Mouse (Mus musculus) layer of hippocampus, postnatal 25 days (tissue): ENCODE measurements around the gene Cxcl13. TPM values are rescaled to one million over a fixed set of nuclear protein-coding genes. Genes with fewer than 3 reads are reported as not detected.

ENCODE experiments used
- DNase-seq, 2 experiments: peaks; one replicate each; pipeline ENCODE4 v3.0.0; 2022; ENCODE audit warnings: mixed read lengths in 2 of 2, low spot score in 1 of 2; ENCODE audit errors: extremely low spot score in 1 of 2
- total RNA-seq, 2 experiments: library from RNA; stranded (reverse); gene quantifications; 2 replicates each; pipeline ENCODE4 v1.2.3; 2021

The Cxcl13 gene
- total RNA-seq, 2 experiments from 2014 or later, result not detected

DNA sequence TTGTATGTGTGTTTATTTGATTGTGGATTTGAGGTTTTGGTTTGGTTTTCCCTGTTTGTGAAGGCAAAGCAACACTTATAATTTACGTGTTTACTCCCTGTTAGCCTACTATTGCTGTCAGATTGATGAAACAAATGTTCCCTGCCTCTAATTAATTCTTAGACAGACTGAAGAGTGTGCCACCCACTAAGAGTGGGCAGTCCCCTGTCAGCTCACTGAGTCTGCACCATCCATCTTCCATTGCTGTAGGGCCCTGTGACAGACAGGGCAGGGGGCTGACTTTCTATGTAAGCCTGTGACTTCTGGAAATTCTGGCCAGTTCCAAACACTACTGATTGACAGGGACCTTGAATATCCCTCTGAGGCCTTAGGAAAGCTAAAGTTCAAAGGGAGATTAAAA lies 19.5 kb downstream of the Cxcl13 start:
- DNase-seq, result no peak

- DNase-seq, result no peak
Measured at GRCm38 (mm10) chr5:95983797-95984486, 27.2 kb downstream of the Cxcl13 start.

DNA sequence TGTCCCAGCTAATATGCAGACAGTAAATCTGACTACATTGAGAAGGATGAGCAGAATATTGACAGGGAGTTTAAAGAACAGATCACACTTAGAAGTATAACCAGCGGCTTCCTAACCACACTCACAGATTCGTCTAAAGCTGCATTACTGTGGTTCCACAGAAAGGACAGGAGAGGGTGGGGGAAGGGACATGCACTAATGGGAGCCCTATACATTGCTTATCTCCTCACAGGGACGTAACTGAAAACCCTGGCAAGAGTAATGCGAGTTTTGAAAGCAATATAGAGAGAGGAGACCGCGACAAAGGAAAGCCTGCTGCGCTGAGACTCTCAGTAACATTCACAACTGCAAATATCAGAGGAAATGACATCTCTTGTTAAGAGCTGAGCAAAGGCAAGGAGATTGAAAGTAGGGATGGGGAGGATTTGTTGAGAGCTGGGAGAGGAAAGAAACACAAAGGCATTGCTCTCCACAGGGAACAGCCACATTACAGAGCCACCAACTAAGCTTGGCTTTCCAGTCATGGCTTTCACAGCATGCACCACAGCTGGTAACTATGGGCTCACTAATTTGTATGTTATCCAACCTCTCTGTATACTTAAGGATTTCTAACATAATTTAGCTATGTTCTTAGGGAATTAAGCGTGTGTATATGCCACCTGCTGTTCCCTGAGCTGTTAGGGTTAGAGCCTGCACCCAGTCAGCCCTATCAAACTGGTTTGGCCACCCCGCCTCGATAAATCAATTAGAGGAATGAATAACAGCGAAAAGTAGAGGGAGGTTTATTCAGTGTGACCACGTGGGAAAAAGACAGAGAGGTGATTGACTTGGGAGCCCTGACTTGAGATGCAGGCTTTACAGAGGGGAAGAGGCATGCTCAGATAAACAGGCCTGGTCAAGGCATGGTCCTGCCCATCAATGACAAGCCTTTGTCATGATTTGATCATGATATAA lies 34.9 kb downstream of the Cxcl13 start:
- no peak for DNase-seq

GRCm38 (mm10) chr5:95997276-95997675 lies 40.5 kb downstream of the Cxcl13 start:
- DNase-seq, result no peak

- no peak for DNase-seq
Measured at GRCm38 (mm10) chr5:96003348-96003747, 46.6 kb downstream of the Cxcl13 start.

GRCm38 (mm10) chr5:96008274-96008842 lies 51.6 kb downstream of the Cxcl13 start:
- DNase-seq, result no peak

- no peak for DNase-seq
Measured at GRCm38 (mm10) chr5:96009076-96009475, 52.3 kb downstream of the Cxcl13 start.

Other genes with a start within 250 kb of the Cxcl13 start
- gene Gm7978, start 220.8 kb upstream of the Cxcl13 start, total RNA-seq, result not detected
- gene Gm7982, start 214.9 kb upstream of the Cxcl13 start, total RNA-seq, result not detected
- not detected for gene E330014E10Rik, start 181.0 kb upstream of the Cxcl13 start, total RNA-seq
- 10 to 100 TPM; 68.4 to 69.9 TPM for gene Cnot6l, start 207.2 kb downstream of the Cxcl13 start, total RNA-seq